Mouse (Mus musculus) heart, adult 2 months (tissue): ENCODE results near the gene Rhov. TPM values are rescaled to one million over a fixed set of nuclear protein-coding genes. Genes with fewer than 3 reads are reported as not detected.

Source experiments
- DNase-seq, 2 experiments: peaks; one replicate each; pipeline ENCODE4 v3.0.0; 2021
- H3K27ac ChIP-seq: fragments of 200-600 bp; 2 replicates; pipeline ENCODE4 v1.8.1; 2022
- H3K27me3 ChIP-seq: fragments of 200-500 bp; 2 replicates; pipeline ENCODE4 v1.6.1; 2012; ENCODE audit warnings: mild to moderate bottlenecking, low read length, inconsistent platforms, mixed read lengths; ENCODE audit not compliant: control insufficient read depth, insufficient read depth
- H3K36me3 ChIP-seq: fragments of 200-500 bp; 2 replicates; pipeline ENCODE4 v1.6.1; 2012; ENCODE audit warnings: low read length, inconsistent platforms; ENCODE audit not compliant: control insufficient read depth, insufficient read depth
- H3K4me1 ChIP-seq: fragments of 200-500 bp; 2 replicates; pipeline ENCODE4 v1.6.1; 2011; ENCODE audit warnings: low read length; ENCODE audit not compliant: control insufficient read depth, insufficient read depth
- H3K4me3 ChIP-seq: fragments of 200-600 bp; 2 replicates; pipeline ENCODE4 v1.8.1; 2022
- H3K79me2 ChIP-seq: fragments of 200-500 bp; replicated peaks from 2 replicates; pipeline ENCODE4 v1.6.1; 2012; ENCODE audit warnings: mild to moderate bottlenecking, inconsistent platforms, low read length, moderate library complexity, mixed read lengths; ENCODE audit not compliant: control insufficient read depth, insufficient read depth
- H3K9ac ChIP-seq: fragments of 200-500 bp; 2 replicates; pipeline ENCODE4 v1.6.1; 2012; ENCODE audit warnings: low read depth, mild to moderate bottlenecking, control low read depth, inconsistent platforms, low read length, mixed read lengths
- CTCF ChIP-seq: fragments of 200-600 bp; IDR thresholded peaks from 2 replicates; pipeline ENCODE4 v1.8.1; 2022; ENCODE audit warnings: antibody characterized with exemption, mild to moderate bottlenecking, moderate library complexity
- EP300 ChIP-seq: fragments of 200-500 bp; IDR thresholded peaks from 2 replicates; pipeline ENCODE4 v1.6.1; 2011; ENCODE audit warnings: low read depth, low read length, control low read depth; ENCODE audit not compliant: insufficient read depth
- POLR2A ChIP-seq: fragments of 200-500 bp; IDR thresholded peaks from 2 replicates; pipeline ENCODE4 v1.6.1; 2011; ENCODE audit warnings: mild to moderate bottlenecking, low read depth, low read length, control low read depth; ENCODE audit not compliant: insufficient read depth
- WGBS: fragments of 180-500 bp; shearing (Covaris S2); methylation state at CpG from one replicate; pipeline ENCODE4 v1.1.7; 2018; 5-methylcytosine and 5-hydroxymethylcytosine counted together
- intact Hi-C: fragments of 180-260 bp; cut with DNase I; formaldehyde crosslinking; loops from one replicate; pipeline ENCODE4 v1.15.1; 2025
- polyA plus RNA-seq: library from polyadenylated mRNA; depleted of rRNA; stranded (reverse); fragments of >200 nt; gene quantifications from 2 replicates; pipeline ENCODE4 v1.2.3, GENCODE M21; 2012; rRNA removed
- total RNA-seq, 2 experiments: library from RNA; stranded (reverse); gene quantifications; 2 replicates each; pipeline ENCODE4 v1.2.3; 2021

Rhov gene
- total and polyA plus RNA-seq, 3 experiments, result 0.12 TPM; not detected in 2

DNA sequence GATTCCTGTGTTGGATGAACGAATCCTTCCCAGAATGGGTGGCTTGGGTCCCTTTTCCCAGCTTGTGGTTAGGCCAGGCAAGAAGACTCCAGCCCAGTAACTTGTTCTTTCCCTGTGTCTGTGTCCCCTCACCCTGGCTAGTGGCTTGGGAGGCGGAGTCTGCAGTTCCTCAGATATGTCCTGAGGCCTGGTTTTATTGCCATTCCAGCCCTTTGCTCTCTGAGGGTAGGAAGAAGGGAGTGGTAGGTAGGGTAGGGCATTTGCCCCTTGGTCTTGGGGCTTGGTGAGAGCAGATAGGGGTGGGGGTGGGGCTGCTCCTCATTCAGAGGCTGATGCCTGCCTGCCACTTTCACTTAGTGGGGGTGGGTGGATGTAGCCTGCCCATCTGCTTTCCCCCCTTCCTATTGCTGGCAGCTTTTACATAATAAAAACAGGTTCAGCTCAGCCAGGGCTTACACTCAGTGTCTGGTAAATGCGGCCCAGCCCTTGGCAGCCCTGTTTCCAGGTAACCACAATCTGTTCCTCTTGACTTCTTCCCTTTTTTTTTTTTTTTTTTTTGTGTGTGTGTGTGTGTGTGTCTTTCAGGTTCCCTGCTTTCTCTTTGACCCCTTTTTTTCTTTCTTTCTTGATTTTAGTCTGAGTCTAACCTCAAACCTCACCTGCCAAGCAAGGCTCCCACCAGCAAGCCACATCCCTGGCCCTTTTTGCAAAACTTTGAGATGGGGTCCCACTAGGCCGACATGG lies 30.8 kb downstream of the Rhov start:
- Histone ChIP-seq H3K27ac (no peak overlapping the region), H3K79me2 (no peaks in the 10 kb centered on the region), H3K27me3 (peaks cover 11% of the 10 kb centered on the region), H3K36me3 (no peaks in the 10 kb centered on the region), H3K4me1 (no peaks in the 10 kb centered on the region), H3K9ac (no peak overlapping the region), H3K4me3 (no peak overlapping the region)
- WGBS, result 76% methylated on average over 4 of the region's 4 CpGs
- no peak for DNase-seq
- TF ChIP-seq POLR2A (no peak), EP300 (no peak), CTCF (no peak)
- intact Hi-C loops, result no loop called here

DNA sequence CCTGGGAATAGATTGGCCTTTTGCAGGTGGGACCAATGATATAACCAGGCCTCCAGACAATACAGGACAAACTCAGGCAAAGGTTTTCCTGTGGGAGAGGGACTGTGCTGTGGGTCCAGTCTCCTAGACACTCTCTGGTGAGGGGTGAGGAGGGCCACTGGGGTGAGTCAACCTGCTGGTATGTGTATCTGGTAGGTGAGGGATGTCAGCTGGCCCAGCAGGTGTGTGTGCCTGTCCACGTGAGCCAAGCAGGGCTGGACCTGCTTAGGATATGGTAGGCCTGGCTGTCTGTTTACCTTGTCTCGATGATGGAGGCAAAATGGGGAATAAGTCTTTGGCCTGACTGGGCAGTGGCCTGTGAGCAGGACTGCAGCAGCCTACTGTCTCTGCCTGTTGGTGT lies 32.4 kb downstream of the Rhov start:
- no peak for DNase-seq
- H3K36me3 ChIP-seq, result no peaks in the 10 kb centered on the region
- intact Hi-C loops, result no loop called here
- H3K4me3 ChIP-seq, result no peak overlapping the region
- H3K27ac ChIP-seq, result no peak overlapping the region
- peaks cover 11% of the 10 kb centered on the region for H3K27me3 ChIP-seq
- H3K4me1 ChIP-seq, result no peaks in the 10 kb centered on the region
- 90% methylated on average over 2 of the region's 2 CpGs for WGBS
- H3K79me2 ChIP-seq, result no peaks in the 10 kb centered on the region
- no peak overlapping the region for H3K9ac ChIP-seq
- no peak for TF ChIP-seq POLR2A
- TF ChIP-seq EP300, result no peak
- no peak for TF ChIP-seq CTCF

DNA sequence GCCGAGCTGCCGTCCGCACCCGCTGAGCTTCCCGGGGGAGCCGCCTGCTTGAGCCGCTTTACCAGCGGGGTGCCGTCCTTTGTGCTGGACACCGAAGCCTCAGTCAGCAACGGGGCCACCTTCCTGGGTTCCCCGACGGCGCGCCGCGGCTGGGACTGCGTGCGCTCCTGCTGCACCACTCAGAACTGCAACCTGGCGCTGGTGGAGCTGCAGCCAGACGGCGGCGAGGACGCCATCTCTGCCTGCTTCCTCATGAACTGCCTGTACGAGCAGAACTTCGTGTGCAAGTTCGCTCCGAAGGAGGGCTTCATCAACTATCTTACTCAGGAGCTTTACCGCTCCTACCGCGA lies 33.2 kb downstream of the Rhov start:
- Histone ChIP-seq H3K27me3 (peaks cover 11% of the 10 kb centered on the region), H3K4me3 (peak overlapping the region; percentile 40; the same call in 1 of the 2 replicates), H3K79me2 (no peaks in the 10 kb centered on the region), H3K4me1 (no peaks in the 10 kb centered on the region), H3K36me3 (no peaks in the 10 kb centered on the region), H3K9ac (no peak overlapping the region), H3K27ac (no peak overlapping the region)
- TF ChIP-seq EP300 (no peak), POLR2A (no peak), CTCF (no peak)
- 8% methylated on average over 31 of the region's 31 CpGs for WGBS
- intact Hi-C loops, result no loop called here
- DNase-seq, result no peak

DNA sequence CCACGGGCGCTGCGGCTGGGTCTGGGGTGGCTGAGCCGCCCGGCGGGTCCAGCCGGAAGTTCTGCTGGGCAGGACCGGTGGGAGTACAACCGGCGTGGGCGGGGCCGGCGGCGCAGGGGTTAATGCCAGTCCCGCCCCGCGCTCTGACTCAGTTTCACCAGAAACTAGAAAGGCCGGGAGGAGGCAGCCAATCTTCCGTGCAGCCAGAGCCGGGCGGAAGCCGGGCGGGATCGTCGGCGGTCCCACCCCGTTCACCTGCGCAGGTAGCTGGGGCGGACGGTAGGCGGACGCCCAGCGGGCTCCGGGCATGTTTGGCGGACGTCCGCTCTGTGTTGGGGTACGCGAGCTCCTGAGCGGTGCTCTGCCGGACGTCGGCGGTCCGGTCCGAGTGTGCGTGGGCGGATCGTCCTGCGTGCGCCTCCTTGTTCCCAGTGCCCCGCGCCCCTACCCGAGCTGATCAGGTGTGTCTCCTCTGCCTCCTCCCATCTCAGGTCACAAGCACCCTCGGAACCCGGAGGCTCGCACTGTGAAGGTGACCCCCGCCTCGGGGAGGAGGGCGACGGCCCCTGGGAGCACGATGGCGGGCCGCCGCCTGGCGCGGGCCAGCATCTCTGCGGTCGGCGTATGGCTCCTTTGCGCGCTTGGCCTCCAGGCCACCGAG lies 33.7 kb downstream of the Rhov start, which contains the start of gene Spint1:
Gene Spint1, plus strand, starts transcription at position 153 of the 661 bp plus-strand sequence.
- Histone ChIP-seq H3K9ac (no peak within 1 kb of the TSS; the same call in 1 of the 2 replicates), H3K36me3 (no peaks in the 10 kb centered on the region), H3K27me3 (peaks cover 11% of the 10 kb centered on the region), H3K27ac (no peak within 1 kb of the TSS), H3K4me3 (peak within 1 kb of the TSS; percentile 40), H3K79me2 (no peaks in the 10 kb centered on the region), H3K4me1 (no peaks in the 10 kb centered on the region)
- intact Hi-C loops, result no loop called here
- under 1% methylated on average over 73 of the region's 73 CpGs for WGBS
- no peak for TF ChIP-seq POLR2A
- peak; percentile 5 to 22 for DNase-seq

DNA sequence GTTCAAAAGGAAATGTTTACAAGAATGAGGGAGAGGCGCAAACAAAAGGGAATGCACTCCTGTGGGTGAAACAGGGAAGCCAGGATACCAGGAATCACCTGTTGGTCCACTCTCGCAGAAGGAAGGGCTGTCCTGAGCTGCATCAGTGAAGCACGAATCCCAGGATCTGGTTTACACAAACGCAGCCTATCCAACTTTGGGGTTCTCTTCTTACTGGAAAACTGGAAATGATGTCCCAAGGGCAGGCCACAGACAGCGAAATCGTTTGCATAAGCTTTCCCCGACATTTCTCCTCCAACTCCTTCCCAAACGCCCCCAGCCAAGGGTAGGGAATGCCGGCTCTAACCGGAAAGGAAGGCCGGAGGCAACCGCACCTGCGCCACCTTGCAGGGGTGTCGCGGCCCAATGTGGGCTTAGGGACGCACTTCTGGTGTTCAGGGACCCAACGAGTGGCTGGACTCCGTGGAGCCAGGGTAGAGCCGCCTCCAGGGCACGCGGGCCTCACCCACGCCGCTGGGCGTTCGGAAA lies 34.3 kb downstream of the Rhov start:
- Histone ChIP-seq H3K4me1 (no peaks in the 10 kb centered on the region), H3K9ac (no peak overlapping the region)

DNA sequence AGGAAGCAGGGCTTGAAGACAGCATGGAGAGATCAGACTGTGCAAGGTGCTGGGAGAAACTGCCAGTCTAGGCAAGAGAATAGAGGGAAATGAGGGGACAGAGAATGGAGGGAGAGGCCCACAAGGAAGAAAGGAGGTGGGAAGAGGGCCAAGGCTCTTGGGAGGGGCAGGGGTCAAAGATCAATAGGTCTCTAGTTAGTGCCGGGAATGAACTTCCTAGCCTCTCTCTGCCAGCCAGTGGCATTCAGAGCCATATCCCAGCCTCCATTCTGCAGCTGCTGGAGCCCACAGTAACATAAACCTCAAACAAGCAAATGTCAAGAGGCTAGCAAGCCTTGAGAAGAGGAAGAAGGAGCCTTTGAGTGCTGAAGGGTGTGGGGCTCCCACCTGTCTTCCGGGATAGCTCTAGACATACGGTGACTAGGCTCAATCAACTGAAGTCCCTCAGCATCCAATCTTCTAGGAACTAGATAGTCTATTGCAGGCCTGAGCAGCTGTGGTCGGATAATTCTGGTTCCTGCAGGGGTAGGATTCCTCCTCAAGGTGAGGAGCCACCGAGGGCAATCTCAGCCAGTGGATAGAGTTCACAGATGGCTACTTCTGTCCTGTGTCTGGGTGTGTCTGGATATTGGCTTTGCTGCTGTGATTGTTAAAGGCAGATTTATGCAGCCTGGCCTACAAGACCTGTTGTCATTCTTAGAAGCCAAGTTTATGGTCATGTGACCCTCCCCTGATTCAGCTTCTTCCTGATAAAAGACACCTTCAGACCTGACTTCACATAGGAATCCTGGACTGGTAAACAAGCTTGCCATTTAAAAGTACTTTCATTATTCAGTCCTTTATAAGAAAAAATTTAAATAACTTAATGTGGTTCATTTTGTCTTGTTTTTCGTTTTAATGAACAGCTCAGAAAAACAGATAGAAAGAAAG lies 41.0 kb downstream of the Rhov start, which contains the start of gene Ppp1r14d:
Gene Ppp1r14d, minus strand, starts transcription at position 132 of the 930 bp plus-strand sequence.
- no peaks in the 10 kb centered on the region for H3K27me3 ChIP-seq
- H3K9ac ChIP-seq, result no peak within 1 kb of the TSS
- no peak within 1 kb of the TSS for H3K27ac ChIP-seq
- H3K4me3 ChIP-seq, result no peak within 1 kb of the TSS
- WGBS, result 70% methylated on average over 6 of the region's 6 CpGs
- no peak for DNase-seq
- intact Hi-C loops, result no loop called here
- H3K4me1 ChIP-seq, result no peaks in the 10 kb centered on the region
- no peak for TF ChIP-seq CTCF
- TF ChIP-seq EP300, result no peak
- TF ChIP-seq POLR2A, result no peak
- no peaks in the 10 kb centered on the region for H3K79me2 ChIP-seq
- no peaks in the 10 kb centered on the region for H3K36me3 ChIP-seq

More for the DNA sequence above, 34.3 kb downstream of the Rhov start:
- Histone ChIP-seq H3K4me3 (peak overlapping the region; percentile 40), H3K27ac (no peak overlapping the region), H3K36me3 (no peaks in the 10 kb centered on the region), H3K27me3 (peaks cover 11% of the 10 kb centered on the region), H3K79me2 (no peaks in the 10 kb centered on the region)
- no peak for DNase-seq
- 19% methylated on average over 25 of the region's 25 CpGs for WGBS
- intact Hi-C loops, result no loop called here
- TF ChIP-seq CTCF, result no peak

Other genes with a start within 250 kb of the Rhov start
- gene Ccdc32, start 241.9 kb downstream of the Rhov start, total RNA-seq, result 10 to 100 TPM in 1 of 2 experiments, 1 to 10 TPM in 1; 9.7 to 10.9 TPM
- gene Ccdc32, start 241.9 kb downstream of the Rhov start, polyA plus RNA-seq, result 5.2 and 10.8 TPM in 2 replicates
- 1 to 10 TPM; 4.1 to 5.1 TPM for gene Rpusd2, start 236.5 kb downstream of the Rhov start, total RNA-seq
- 3.4 and 5.7 TPM in 2 replicates for gene Rpusd2, start 236.5 kb downstream of the Rhov start, polyA plus RNA-seq
- gene Knl1, start 224.2 kb downstream of the Rhov start, total RNA-seq, result under 1 TPM; 0.39 to 0.48 TPM
- gene Knl1, start 224.2 kb downstream of the Rhov start, polyA plus RNA-seq, result 0.02 and 0.06 TPM in 2 replicates
- under 1 TPM; 0.44 to 0.48 TPM for gene Rad51, start 158.5 kb downstream of the Rhov start, total RNA-seq
- gene Rad51, start 158.5 kb downstream of the Rhov start, polyA plus RNA-seq, result 0.70 and 1.0 TPM in 2 replicates
- gene Rmdn3, start 114.2 kb downstream of the Rhov start, total RNA-seq, result 10 to 100 TPM; 20.0 to 20.1 TPM
- gene Rmdn3, start 114.2 kb downstream of the Rhov start, polyA plus RNA-seq, result 9.0 and 12.4 TPM in 2 replicates
- 10 to 100 TPM in 1 of 2 experiments, 1 to 10 TPM in 1; 8.0 to 10.2 TPM for gene Gchfr, start 103.5 kb downstream of the Rhov start, total RNA-seq
- 19.3 and 28.8 TPM in 2 replicates for gene Gchfr, start 103.5 kb downstream of the Rhov start, polyA plus RNA-seq
- not detected for gene Gm14137, start 96.8 kb downstream of the Rhov start, total RNA-seq
- gene Gm14137, start 96.8 kb downstream of the Rhov start, polyA plus RNA-seq, result 0.04 TPM in 1 of 2 replicates, not detected in the other
- 10 to 100 TPM in 1 of 2 experiments, 1 to 10 TPM in 1; 8.5 to 11.6 TPM for gene Zfyve19, start 62.7 kb downstream of the Rhov start, total RNA-seq
- gene Zfyve19, start 62.7 kb downstream of the Rhov start, polyA plus RNA-seq, result 17.1 and 25.2 TPM in 2 replicates
- gene Dnajc17, start 62.5 kb downstream of the Rhov start, total RNA-seq, result 10 to 100 TPM in 1 of 2 experiments, 1 to 10 TPM in 1; 9.3 to 10.1 TPM
- 2.5 and 4.1 TPM in 2 replicates for gene Dnajc17, start 62.5 kb downstream of the Rhov start, polyA plus RNA-seq
- not detected for gene Ppp1r14d, start 41.4 kb downstream of the Rhov start, total RNA-seq
- gene Ppp1r14d, start 41.4 kb downstream of the Rhov start, polyA plus RNA-seq, result not detected in 2 replicates
- gene Spint1, start 33.9 kb downstream of the Rhov start, total RNA-seq, result not detected
- gene Spint1, start 33.9 kb downstream of the Rhov start, polyA plus RNA-seq, result 0.32 and 1.1 TPM in 2 replicates
- 10 to 100 TPM; 12.2 TPM for gene Vps18, start 17.5 kb upstream of the Rhov start, total RNA-seq
- gene Vps18, start 17.5 kb upstream of the Rhov start, polyA plus RNA-seq, result 10.2 and 12.6 TPM in 2 replicates
- gene Dll4, start 54.5 kb upstream of the Rhov start, total RNA-seq, result 10 to 100 TPM; 13.7 to 15.8 TPM
- gene Dll4, start 54.5 kb upstream of the Rhov start, polyA plus RNA-seq, result 22.0 and 35.8 TPM in 2 replicates
- 10 to 100 TPM in 1 of 2 experiments, 1 to 10 TPM in 1; 5.6 to 13.7 TPM for gene Chac1, start 80.0 kb upstream of the Rhov start, total RNA-seq
- gene Chac1, start 80.0 kb upstream of the Rhov start, polyA plus RNA-seq, result 6.2 and 8.1 TPM in 2 replicates
- gene Ino80, start 206.4 kb upstream of the Rhov start, total RNA-seq, result 1 to 10 TPM; 9.5 to 9.7 TPM
- gene Ino80, start 206.4 kb upstream of the Rhov start, polyA plus RNA-seq, result 5.1 and 7.0 TPM in 2 replicates